ENCODE assay signal across 8 mouse cellular contexts in the genomic region with DNA sequence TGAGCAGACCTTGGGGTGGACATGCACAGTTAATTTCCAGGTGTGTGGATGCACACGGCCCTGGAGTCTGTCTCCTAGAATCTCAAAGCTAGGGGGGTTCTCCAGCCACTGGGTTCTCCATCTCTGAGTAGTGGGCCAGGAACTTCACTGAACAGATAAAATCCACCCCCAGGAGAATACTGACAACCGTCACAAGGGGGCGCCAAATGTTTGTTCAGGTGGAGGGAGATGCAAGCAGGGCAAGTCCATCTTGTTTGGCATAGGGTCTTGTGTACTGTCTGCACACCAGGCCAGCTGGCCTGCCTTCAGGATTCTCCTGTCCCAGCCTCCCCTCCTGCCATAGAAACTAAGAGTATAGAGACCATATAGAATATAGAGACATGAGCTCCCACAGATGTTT. TPM values are rescaled to one million over a fixed set of nuclear protein-coding genes. Genes with fewer than 3 reads are reported as not detected.
DNase-seq lines count a peak whose midpoint lies in the region; ATAC-seq and TF ChIP-seq lines count a peak whose summit lies in the region.
"Had no signal": no experiment of that assay in that cellular context is flagged by ENCODE, and none has a peak within 500 bp of the region (broad histone marks: within the 10 kb centered on the region; RNA-seq: fewer than 3 reads in every experiment).

No protein-coding gene starts in this region.

- peak; percentile 87 for DNase-seq in intestine, embryonic 14.5 days (ENCODE audit: low spot score)
- DNase-seq in ZHBTc4 (ENCODE audit: low read depth, low spot score), result peak; percentile 85
- peak; percentile 78 for DNase-seq in liver, postnatal 0 days

- no peaks in the 10 kb centered on the region for H3K27me3 ChIP-seq in intestine, embryonic 14.5 days (replicated peaks; ENCODE audit: control insufficient read depth, insufficient read depth, low read length)
- H3K27me3 ChIP-seq in intestine, embryonic 15.5 days (replicated peaks), result no peaks in the 10 kb centered on the region
- H3K27me3 ChIP-seq in E14TG2a.4 (ENCODE audit: insufficient read depth, low read length), result 0 out of 2 replicates have a peak, but pooled peaks cover 7% of the 10 kb centered on the region
- no peaks in the 10 kb centered on the region for H3K27me3 ChIP-seq in liver, postnatal 0 days (ENCODE audit: insufficient read depth, low read length)
- H3K27me3 ChIP-seq in small intestine, adult 2 months (ENCODE audit: control insufficient read depth, insufficient read depth, low read length), result no peaks in the 10 kb centered on the region

- TF ChIP-seq POLR2A in embryonic fibroblast, embryonic 13.5 days (IDR thresholded peaks at IDR 0.05; ENCODE audit: low read depth, low read length), result no peak
- no peak for TF ChIP-seq POLR2A in small intestine, adult 2 months (IDR thresholded peaks at IDR 0.05; ENCODE audit: low read depth, low read length)

- no peak overlapping the region for H3K9ac ChIP-seq in intestine, embryonic 14.5 days (ENCODE audit: low read length)
- H3K9ac ChIP-seq in intestine, embryonic 15.5 days, result no peak overlapping the region
- no peak overlapping the region for H3K9ac ChIP-seq in liver, postnatal 0 days (replicated peaks)
- H3K9ac ChIP-seq: liver, embryonic 15.5 days had no signal

- no peaks in the 10 kb centered on the region for H3K36me3 ChIP-seq in intestine, embryonic 14.5 days (ENCODE audit: control insufficient read depth, insufficient read depth, low read length)
- H3K36me3 ChIP-seq in intestine, embryonic 15.5 days, result no peaks in the 10 kb centered on the region
- H3K36me3 ChIP-seq in E14TG2a.4 (ENCODE audit: insufficient read depth, low read length), result no peaks in the 10 kb centered on the region
- no peaks in the 10 kb centered on the region for H3K36me3 ChIP-seq in liver, postnatal 0 days (replicated peaks; ENCODE audit: insufficient read depth, low read length)
- H3K36me3 ChIP-seq in small intestine, adult 2 months (ENCODE audit: control insufficient read depth, insufficient read depth, low read length), result no peaks in the 10 kb centered on the region
- H3K36me3 ChIP-seq: liver, embryonic 15.5 days had no signal

- H3K4me3 ChIP-seq in intestine, embryonic 14.5 days (ENCODE audit: low read depth, low read length), result no peak overlapping the region
- no peak overlapping the region for H3K4me3 ChIP-seq in intestine, embryonic 15.5 days (replicated peaks)
- H3K4me3 ChIP-seq in E14TG2a.4 (replicated peaks; ENCODE audit: low read length), result no peak overlapping the region
- H3K4me3 ChIP-seq in embryonic fibroblast, embryonic 13.5 days (ENCODE audit: insufficient read depth, low read length), result no peak overlapping the region
- H3K4me3 ChIP-seq in liver, postnatal 0 days (ENCODE audit: low read depth, low read length), result no peak overlapping the region
- no peak overlapping the region for H3K4me3 ChIP-seq in small intestine, adult 2 months (ENCODE audit: low read depth, low read length)
- H3K4me3 ChIP-seq: liver, embryonic 15.5 days had no signal

- H3K9me3 ChIP-seq in intestine, embryonic 14.5 days (ENCODE audit: control insufficient read depth, low read length), result no peaks in the 10 kb centered on the region
- no peaks in the 10 kb centered on the region for H3K9me3 ChIP-seq in intestine, embryonic 15.5 days
- H3K9me3 ChIP-seq in E14TG2a.4 (ENCODE audit: low read length), result peaks cover 5% of the 10 kb centered on the region; the same call in 1 of the 2 replicates
- H3K9me3 ChIP-seq in liver, postnatal 0 days (ENCODE audit: low read length), result no peaks in the 10 kb centered on the region
- H3K9me3 ChIP-seq: liver, embryonic 15.5 days had no signal

- ATAC-seq in intestine, embryonic 14.5 days (replicated peaks; ENCODE audit: low FRiP score, low TSS enrichment, low read depth), result no peak
- ATAC-seq in intestine, embryonic 15.5 days, result no peak
- no peak for ATAC-seq in liver, postnatal 0 days

- H3K27ac ChIP-seq in intestine, embryonic 14.5 days (ENCODE audit: low read depth), result no peak overlapping the region
- H3K27ac ChIP-seq in intestine, embryonic 15.5 days, result no peak overlapping the region
- H3K27ac ChIP-seq in embryonic fibroblast, embryonic 13.5 days (ENCODE audit: insufficient read depth, low read length), result no peak overlapping the region
- no peak overlapping the region for H3K27ac ChIP-seq in liver, postnatal 0 days (ENCODE audit: low read depth)
- no peak overlapping the region for H3K27ac ChIP-seq in small intestine, adult 2 months (ENCODE audit: insufficient read depth, low read depth, low read length)
- H3K27ac ChIP-seq: liver, embryonic 15.5 days had no signal

- peak; percentile 82 for TF ChIP-seq CTCF in E14TG2a.4 (conservative IDR thresholded peaks at IDR 0.05; ENCODE audit: low read length)
- peak; percentile 57; the same call in 1 of the 2 replicates for TF ChIP-seq CTCF in embryonic fibroblast, embryonic 13.5 days (IDR thresholded peaks at IDR 0.05; ENCODE audit: borderline replicate concordance, insufficient read depth, low read length)
- peak; percentile 75 for TF ChIP-seq CTCF in liver, postnatal 0 days (IDR thresholded peaks at IDR 0.05; ENCODE audit: low read depth)
- peak; percentile 56; the same call in 1 of the 2 replicates for TF ChIP-seq CTCF in small intestine, adult 2 months (IDR thresholded peaks at IDR 0.05; ENCODE audit: extremely low read depth, insufficient read length, insufficient replicate concordance, low read depth, low read length)

- H3K4me1 ChIP-seq in intestine, embryonic 14.5 days (replicated peaks; ENCODE audit: control insufficient read depth, insufficient read depth, low read length), result no peaks in the 10 kb centered on the region
- H3K4me1 ChIP-seq in intestine, embryonic 15.5 days (replicated peaks), result no peaks in the 10 kb centered on the region
- H3K4me1 ChIP-seq in E14TG2a.4 (replicated peaks; ENCODE audit: low read depth, low read length), result peaks cover 42% of the 10 kb centered on the region
- H3K4me1 ChIP-seq in embryonic fibroblast, embryonic 13.5 days (ENCODE audit: control insufficient read depth, insufficient read depth, low read length), result no peaks in the 10 kb centered on the region
- no peaks in the 10 kb centered on the region for H3K4me1 ChIP-seq in liver, postnatal 0 days (ENCODE audit: insufficient read depth)
- H3K4me1 ChIP-seq in small intestine, adult 2 months (ENCODE audit: control insufficient read depth, insufficient read depth, insufficient read length, low read length), result no peaks in the 10 kb centered on the region
- H3K4me1 ChIP-seq: liver, embryonic 15.5 days had no signal

- WGBS in intestine, embryonic 14.5 days, result 21% methylated on average over 3 of the region's 3 CpGs
- WGBS in intestine, embryonic 15.5 days, result 24% methylated on average over 3 of the region's 3 CpGs
- 17% methylated on average over 3 of the region's 3 CpGs for WGBS in liver, postnatal 0 days (ENCODE audit: insufficient replicate concordance)
- 17% methylated on average over 3 of the region's 3 CpGs for whole genome bisulfite sequencing in small intestine, adult 2 months

- no peak for TF ChIP-seq EP300 in liver, postnatal 0 days (IDR thresholded peaks at IDR 0.05; ENCODE audit: low read depth)

- no peak overlapping the region for H3K4me2 ChIP-seq in intestine, embryonic 14.5 days (ENCODE audit: low read length)
- H3K4me2 ChIP-seq in intestine, embryonic 15.5 days (replicated peaks), result no peak overlapping the region
- no peak overlapping the region for H3K4me2 ChIP-seq in liver, postnatal 0 days (ENCODE audit: low read depth, low read length)
- H3K4me2 ChIP-seq: liver, embryonic 15.5 days had no signal

RNA-seq across cellular contexts. Expression of gene Trpv4, which starts 32.6 kb away (rescaled TPM):
- 0.59 and 0.83 TPM in 2 replicates for polyA plus RNA-seq in intestine, embryonic 14.5 days (2014; fragmentation: Nextera tagmentation; extraction: Ambion mirVana)
- 0.92 and 1.0 TPM in 2 replicates for polyA plus RNA-seq in intestine, embryonic 15.5 days (2015; fragmentation: Nextera tagmentation; extraction: Ambion mirVana)
- 1.1 and 2.0 TPM in 2 replicates for polyA plus RNA-seq in embryonic fibroblast, embryonic 13.5 days (2011; ENCODE audit: insufficient read length, low read depth, missing spikeins)
- polyA plus RNA-seq in liver, postnatal 0 days (2015; fragmentation: Nextera tagmentation; extraction: Ambion mirVana), result 0.32 and 0.38 TPM in 2 replicates
- 2.4 and 2.9 TPM in 2 replicates for polyA plus RNA-seq in small intestine, adult 2 months (2012; rRNA removed)

RNA-seq across cellular contexts. Expression of gene Fam222a, which starts 57.8 kb away (rescaled TPM):
- 4.9 and 7.1 TPM in 2 replicates for polyA plus RNA-seq in intestine, embryonic 14.5 days (2014; fragmentation: Nextera tagmentation; extraction: Ambion mirVana)
- 5.1 and 6.2 TPM in 2 replicates for polyA plus RNA-seq in intestine, embryonic 15.5 days (2015; fragmentation: Nextera tagmentation; extraction: Ambion mirVana)
- polyA plus RNA-seq in embryonic fibroblast, embryonic 13.5 days (2011; ENCODE audit: insufficient read length, low read depth, missing spikeins), result 0.18 TPM in 1 of 2 replicates, not detected in the other
- 0.80 and 1.8 TPM in 2 replicates for polyA plus RNA-seq in liver, postnatal 0 days (2015; fragmentation: Nextera tagmentation; extraction: Ambion mirVana)
- 2.8 and 5.3 TPM in 2 replicates for polyA plus RNA-seq in small intestine, adult 2 months (2012; rRNA removed)
